Mouse (Mus musculus): ENCODE measurements around the gene Thumpd1.

DNA sequence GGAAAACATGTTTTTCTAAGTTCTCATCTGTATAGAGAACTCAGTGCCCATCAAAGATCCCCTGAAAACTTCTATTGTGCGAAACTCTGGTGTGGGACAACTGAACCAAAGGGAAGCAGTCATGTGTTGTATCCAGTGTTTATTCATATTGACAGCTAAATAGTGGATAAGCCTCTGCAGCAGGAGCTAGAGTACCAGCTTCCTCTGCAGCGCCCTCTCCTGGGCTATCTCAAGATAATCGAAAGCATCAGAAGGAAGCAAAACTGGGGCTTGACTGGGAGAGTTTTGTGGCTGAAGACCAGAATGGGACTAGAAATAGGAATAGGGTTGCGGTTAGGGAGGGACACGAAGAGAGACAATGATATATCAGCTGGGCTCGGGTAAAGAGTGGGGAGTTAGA, 49.7 kb downstream of the Thumpd1 start:
- TF ChIP-seq POLR2A (IDR thresholded peaks at IDR 0.05; ENCODE audit: control insufficient read depth, low read depth, low read length) (no peak), CTCF (IDR thresholded peaks at IDR 0.05; ENCODE audit: control insufficient read depth, insufficient read depth, insufficient replicate concordance, low read depth, low read length) (no peak)
